Mouse (Mus musculus) hindlimb bud, embryonic 11.5 days (tissue): Measurements from ENCODE around the gene Aup1.

Source experiments
- DNase-seq: peaks from one replicate; pipeline ENCODE4 v3.0.0-alpha.2; 2012; ENCODE audit warnings: low read depth, low spot score; ENCODE audit errors: extremely low spot score

Aup1 gene

GRCm38 (mm10) chr6:83029777-83030176 is 24.5 kb upstream of the Aup1 start:
- DNase-seq, result no peak

GRCm38 (mm10) chr6:83031111-83031510 is 23.2 kb upstream of the Aup1 start:
- no peak for DNase-seq

- DNase-seq, result no peak
Measured at GRCm38 (mm10) chr6:83031921-83032590, 22.3 kb upstream of the Aup1 start.

- no peak for DNase-seq
Measured at GRCm38 (mm10) chr6:83032769-83033191, 21.5 kb upstream of the Aup1 start.

- peak; percentile 37 for DNase-seq
Measured at GRCm38 (mm10) chr6:83033249-83034185, 20.8 kb upstream of the Aup1 start, which contains the start of the genes Dok1 and Loxl3. TSS of gene Dok1 (minus strand) at chr6:83033471. TSS of gene Loxl3 (plus strand) at chr6:83034173.

GRCm38 (mm10) chr6:83034463-83035055 is 19.8 kb upstream of the Aup1 start:
- no peak for DNase-seq

- no peak for DNase-seq
Measured at GRCm38 (mm10) chr6:83037188-83037587, 17.1 kb upstream of the Aup1 start.

- DNase-seq, result peak; percentile 66
Measured at GRCm38 (mm10) chr6:83038496-83039012, 15.8 kb upstream of the Aup1 start.

GRCm38 (mm10) chr6:83040601-83041000 is 13.7 kb upstream of the Aup1 start:
- no peak for DNase-seq

- no peak for DNase-seq
Measured at GRCm38 (mm10) chr6:83043561-83043960, 10.8 kb upstream of the Aup1 start.

GRCm38 (mm10) chr6:83043993-83044392 is 10.3 kb upstream of the Aup1 start:
- no peak for DNase-seq

- no peak for DNase-seq
Measured at GRCm38 (mm10) chr6:83044742-83045141, 9.6 kb upstream of the Aup1 start.

GRCm38 (mm10) chr6:83049367-83049766 is 5.0 kb upstream of the Aup1 start:
- no peak for DNase-seq

GRCm38 (mm10) chr6:83053136-83053960 is 973 bp upstream of the Aup1 start:
- no peak for DNase-seq

GRCm38 (mm10) chr6:83054871-83055431 is 630 bp downstream of the Aup1 start, which contains the start of gene Htra2:
TSS of gene Htra2 (minus strand) at chr6:83055273.
- DNase-seq, result no peak

- no peak for DNase-seq
Measured at GRCm38 (mm10) chr6:83057790-83058189, 3.5 kb downstream of the Aup1 start, which contains the start of gene Dqx1. TSS of gene Dqx1 (plus strand) at chr6:83057844.

GRCm38 (mm10) chr6:83058725-83059124 is 4.4 kb downstream of the Aup1 start:
- no peak for DNase-seq

GRCm38 (mm10) chr6:83065995-83066394 is 11.7 kb downstream of the Aup1 start:
- no peak for DNase-seq

- no peak for DNase-seq
Measured at GRCm38 (mm10) chr6:83066441-83066840, 12.1 kb downstream of the Aup1 start.

- no peak for DNase-seq
Measured at GRCm38 (mm10) chr6:83068221-83068620, 13.9 kb downstream of the Aup1 start.
